Mouse (Mus musculus): ENCODE results near the gene Serhl.
A peak's percentile ranks its signal among the peaks of the same experiment; 100 is the strongest.
"Not testable (repeated sequence)": the region's sequence is repeated elsewhere in the genome, so short reads cannot be mapped to it uniquely, and the experiment has no call there.

Serhl gene

GRCm38 (mm10) chr15:83089429-83089605 is at the start of gene Serhl:
Serhl (plus strand) TSS chr15:83089506.
- DNase-seq (ENCODE audit: extremely low spot score, low spot score): no peak

- no peak for DNase-seq (ENCODE audit: extremely low spot score, low spot score)
Measured at GRCm38 (mm10) chr15:83040156-83040555, 49.1 kb upstream of the Serhl start.

GRCm38 (mm10) chr15:83042655-83043361 is 46.5 kb upstream of the Serhl start:
- no peak for DNase-seq (ENCODE audit: extremely low spot score, low spot score)

- no peak for DNase-seq (ENCODE audit: extremely low spot score, low spot score)
Measured at GRCm38 (mm10) chr15:83043362-83043708, 46.0 kb upstream of the Serhl start.

- not testable (repeated sequence) for DNase-seq (ENCODE audit: extremely low spot score, low spot score)
Measured at GRCm38 (mm10) chr15:83045565-83045964, 43.7 kb upstream of the Serhl start.

GRCm38 (mm10) chr15:83046308-83046707 is 43.0 kb upstream of the Serhl start:
- no peak for DNase-seq (ENCODE audit: extremely low spot score, low spot score)

GRCm38 (mm10) chr15:83046730-83047129 is 42.6 kb upstream of the Serhl start:
- no peak for DNase-seq (ENCODE audit: extremely low spot score, low spot score)

- DNase-seq (ENCODE audit: extremely low spot score, low spot score): no peak
Measured at GRCm38 (mm10) chr15:83052341-83053104, 36.8 kb upstream of the Serhl start.

- DNase-seq (ENCODE audit: extremely low spot score, low spot score): no peak
Measured at GRCm38 (mm10) chr15:83053261-83053660, 36.0 kb upstream of the Serhl start.

GRCm38 (mm10) chr15:83055569-83055968 is 33.7 kb upstream of the Serhl start:
- DNase-seq (ENCODE audit: extremely low spot score, low spot score): no peak

- DNase-seq (ENCODE audit: extremely low spot score, low spot score): peak; percentile 63
Measured at GRCm38 (mm10) chr15:83056378-83057083, 32.8 kb upstream of the Serhl start.

GRCm38 (mm10) chr15:83057533-83057932 is 31.8 kb upstream of the Serhl start:
- DNase-seq (ENCODE audit: extremely low spot score, low spot score): no peak

- no peak for DNase-seq (ENCODE audit: extremely low spot score, low spot score)
Measured at GRCm38 (mm10) chr15:83059233-83059660, 30.1 kb upstream of the Serhl start.

GRCm38 (mm10) chr15:83061689-83062088 is 27.6 kb upstream of the Serhl start:
- DNase-seq (ENCODE audit: extremely low spot score, low spot score): no peak

- not testable (repeated sequence) for DNase-seq (ENCODE audit: extremely low spot score, low spot score)
Measured at GRCm38 (mm10) chr15:83062582-83062981, 26.7 kb upstream of the Serhl start.

- DNase-seq (ENCODE audit: extremely low spot score, low spot score): no peak
Measured at GRCm38 (mm10) chr15:83065543-83065942, 23.8 kb upstream of the Serhl start.

- no peak for DNase-seq (ENCODE audit: extremely low spot score, low spot score)
Measured at GRCm38 (mm10) chr15:83068270-83068669, 21.0 kb upstream of the Serhl start.

- no peak for DNase-seq (ENCODE audit: extremely low spot score, low spot score)
Measured at GRCm38 (mm10) chr15:83070942-83071341, 18.4 kb upstream of the Serhl start.

- no peak for DNase-seq (ENCODE audit: extremely low spot score, low spot score)
Measured at GRCm38 (mm10) chr15:83071752-83072151, 17.6 kb upstream of the Serhl start.

GRCm38 (mm10) chr15:83074179-83074578 is 15.1 kb upstream of the Serhl start:
- no peak for DNase-seq (ENCODE audit: extremely low spot score, low spot score)

GRCm38 (mm10) chr15:83075607-83076525 is 13.4 kb upstream of the Serhl start:
- DNase-seq (ENCODE audit: extremely low spot score, low spot score): no peak

- DNase-seq (ENCODE audit: extremely low spot score, low spot score): no peak
Measured at GRCm38 (mm10) chr15:83083530-83083929, 5.8 kb upstream of the Serhl start.

All from neural tube, embryonic 10.5 days (tissue).